Mouse (Mus musculus) layer of hippocampus, postnatal 25 days (tissue): Measurements from ENCODE around the gene Neurl4. TPM values are rescaled to one million over a fixed set of nuclear protein-coding genes. Genes with fewer than 3 reads are reported as not detected.

ENCODE experiments used
- DNase-seq, 2 experiments: peaks; one replicate each; pipeline ENCODE4 v3.0.0; 2022; ENCODE audit warnings: mixed read lengths in 2 of 2, low spot score in 1 of 2; ENCODE audit errors: extremely low spot score in 1 of 2
- total RNA-seq, 2 experiments: library from RNA; stranded (reverse); gene quantifications; 2 replicates each; pipeline ENCODE4 v1.2.3; 2021

Gene Neurl4
- total RNA-seq, 2 experiments from 2014 or later, result 108 to 109 TPM

- peak; percentile 49 to 56 for DNase-seq
Observed at GRCm38 (mm10) chr11:69880853-69881603, 19.8 kb upstream of the Neurl4 start, which contains the start of gene Kctd11. Kctd11 (minus strand) TSS chr11:69881406.

GRCm38 (mm10) chr11:69881787-69882670 is 18.8 kb upstream of the Neurl4 start:
- DNase-seq, result no peak

- no peak for DNase-seq
Observed at GRCm38 (mm10) chr11:69883066-69883465, 17.8 kb upstream of the Neurl4 start.

GRCm38 (mm10) chr11:69883527-69884151 is 17.2 kb upstream of the Neurl4 start:
- DNase-seq, result no peak

GRCm38 (mm10) chr11:69884240-69884639 is 16.6 kb upstream of the Neurl4 start:
- DNase-seq, result no peak

GRCm38 (mm10) chr11:69884663-69885062 is 16.2 kb upstream of the Neurl4 start:
- DNase-seq, result no peak

- DNase-seq, result no peak
Observed at GRCm38 (mm10) chr11:69886907-69887635, 13.8 kb upstream of the Neurl4 start.

GRCm38 (mm10) chr11:69891482-69891881 is 9.4 kb upstream of the Neurl4 start:
- peak in 1 of 2 experiments; percentile 34 for DNase-seq

- DNase-seq, result no peak
Observed at GRCm38 (mm10) chr11:69894671-69895070, 6.2 kb upstream of the Neurl4 start.

- DNase-seq, result no peak
Observed at GRCm38 (mm10) chr11:69895291-69895690, 5.6 kb upstream of the Neurl4 start, which contains the start of gene Acap1. Acap1 (minus strand) TSS chr11:69895539.

- no peak for DNase-seq
Observed at GRCm38 (mm10) chr11:69899870-69900269, 1.0 kb upstream of the Neurl4 start.

- DNase-seq, result peak; percentile 80 to 91
Observed at GRCm38 (mm10) chr11:69901406-69901846, 554 bp downstream of the Neurl4 start.

- DNase-seq, result no peak
Observed at GRCm38 (mm10) chr11:69901993-69902392, 1.1 kb downstream of the Neurl4 start.

- DNase-seq, result no peak
Observed at GRCm38 (mm10) chr11:69902972-69903371, 2.1 kb downstream of the Neurl4 start.

- DNase-seq, result no peak
Observed at GRCm38 (mm10) chr11:69904311-69904710, 3.4 kb downstream of the Neurl4 start.

- DNase-seq, result no peak
Observed at GRCm38 (mm10) chr11:69908645-69909044, 7.8 kb downstream of the Neurl4 start.

- DNase-seq, result no peak
Observed at GRCm38 (mm10) chr11:69909174-69909573, 8.3 kb downstream of the Neurl4 start.

GRCm38 (mm10) chr11:69910177-69910576 is 9.3 kb downstream of the Neurl4 start:
- no peak for DNase-seq

- no peak for DNase-seq
Observed at GRCm38 (mm10) chr11:69910781-69911560, 10.1 kb downstream of the Neurl4 start.
